ENCODE assay signal across 10 mouse cellular contexts in the genomic region with DNA sequence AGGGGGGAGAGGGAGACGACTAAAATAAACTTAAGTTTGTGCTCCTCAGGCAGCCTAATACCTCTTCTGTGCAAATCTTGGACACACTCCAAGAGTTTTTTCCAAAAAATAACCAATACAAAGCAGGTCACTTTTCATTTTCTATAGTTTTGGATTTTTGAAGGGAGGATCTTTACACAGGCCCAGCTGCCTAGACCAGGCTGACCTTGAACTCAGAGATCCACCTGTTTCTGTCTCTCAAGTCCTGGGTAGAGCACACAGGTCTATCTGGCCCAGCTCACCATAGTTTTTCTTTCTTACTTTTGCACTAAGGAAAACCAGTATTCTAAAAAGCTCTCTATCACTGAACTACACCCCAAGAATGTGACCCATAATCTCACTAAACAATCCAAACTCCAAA. TPM values are rescaled to one million over a fixed set of nuclear protein-coding genes. Genes with fewer than 3 reads are reported as not detected.
A peak's percentile ranks its signal among the peaks of the same experiment; 100 is the strongest.
DNase-seq lines count a peak whose midpoint lies in the region; ATAC-seq lines count a peak whose summit lies in the region.
"Had no signal": no experiment of that assay in that cellular context is flagged by ENCODE, and none has a peak within 500 bp of the region (broad histone marks: within the 10 kb centered on the region; RNA-seq: fewer than 3 reads in every experiment).

No protein-coding gene starts in this region.

- peaks cover 14% of the 10 kb centered on the region for H3K4me1 ChIP-seq in kidney, embryonic 14.5 days (ENCODE audit: control insufficient read depth, insufficient read depth, low read length)
- peaks cover 23% of the 10 kb centered on the region for H3K4me1 ChIP-seq in brown adipose tissue, adult 24 weeks (ENCODE audit: control insufficient read depth, insufficient read depth, insufficient read length, low read length)
- H3K4me1 ChIP-seq in hindbrain, embryonic 15.5 days (replicated peaks) = peaks cover 50% of the 10 kb centered on the region
- peaks cover 39% of the 10 kb centered on the region for H3K4me1 ChIP-seq in midbrain, embryonic 13.5 days (replicated peaks)

- H3K27me3 ChIP-seq in kidney, embryonic 14.5 days (ENCODE audit: control insufficient read depth, insufficient read depth, low read length) = no peaks in the 10 kb centered on the region
- no peaks in the 10 kb centered on the region for H3K27me3 ChIP-seq in hindbrain, embryonic 15.5 days
- H3K27me3 ChIP-seq in midbrain, embryonic 13.5 days = no peaks in the 10 kb centered on the region

- ATAC-seq in kidney, embryonic 14.5 days (ENCODE audit: low FRiP score, low TSS enrichment) = no peak
- no peak for ATAC-seq in hindbrain, embryonic 15.5 days (ENCODE audit: low FRiP score, low read depth)
- no peak for ATAC-seq in midbrain, embryonic 13.5 days
- no peak for ATAC-seq in inflammation-experienced regulatory T-cells, adult 6 months
- no peak for ATAC-seq in cerebellum, adult (ENCODE audit: insufficient number of reproducible peaks, low FRiP score, low TSS enrichment)

- 73% methylated on average over 1 of the region's 1 CpGs for WGBS in kidney, embryonic 14.5 days
- WGBS in hindbrain, embryonic 15.5 days = 56% methylated on average over 1 of the region's 1 CpGs
- WGBS in midbrain, embryonic 13.5 days = 73% methylated on average over 1 of the region's 1 CpGs

- H3K27ac ChIP-seq in kidney, embryonic 14.5 days (ENCODE audit: low read depth, low read length) = no peak overlapping the region
- H3K27ac ChIP-seq in brown adipose tissue, adult 24 weeks (replicated peaks; ENCODE audit: low read depth, low read length) = peak overlapping the region; percentile 30; the same call in 1 of the 2 replicates
- H3K27ac ChIP-seq in hindbrain, embryonic 15.5 days (replicated peaks) = no peak overlapping the region
- H3K27ac ChIP-seq in midbrain, embryonic 13.5 days = no peak overlapping the region

- H3K36me3 ChIP-seq in kidney, embryonic 14.5 days (ENCODE audit: control insufficient read depth, insufficient read depth, low read length) = 0 out of 2 replicates have a peak, but pooled peaks cover 2% of the 10 kb centered on the region
- no peaks in the 10 kb centered on the region for H3K36me3 ChIP-seq in hindbrain, embryonic 15.5 days
- no peaks in the 10 kb centered on the region for H3K36me3 ChIP-seq in midbrain, embryonic 13.5 days

- no peaks in the 10 kb centered on the region for H3K9me3 ChIP-seq in kidney, embryonic 14.5 days (ENCODE audit: control insufficient read depth, low read length)
- no peaks in the 10 kb centered on the region for H3K9me3 ChIP-seq in hindbrain, embryonic 15.5 days
- no peaks in the 10 kb centered on the region for H3K9me3 ChIP-seq in midbrain, embryonic 13.5 days

- peak overlapping the region; percentile 76; the same call in 1 of the 2 replicates for H3K4me3 ChIP-seq in kidney, embryonic 14.5 days (ENCODE audit: low read length)
- H3K4me3 ChIP-seq in brown adipose tissue, adult 24 weeks (ENCODE audit: insufficient read depth, low read depth, low read length) = peak overlapping the region; percentile 21
- peak overlapping the region; percentile 83; the same call in 1 of the 2 replicates for H3K4me3 ChIP-seq in hindbrain, embryonic 15.5 days
- H3K4me3 ChIP-seq in midbrain, embryonic 13.5 days (replicated peaks) = peak overlapping the region; percentile 70

- peak overlapping the region; percentile 90; the same call in 1 of the 2 replicates for H3K9ac ChIP-seq in kidney, embryonic 14.5 days (ENCODE audit: low read depth, low read length)
- 0 out of 2 replicates have a peak overlapping the region, but pooled peaks have one; percentile 30 for H3K9ac ChIP-seq in hindbrain, embryonic 15.5 days
- peak overlapping the region; percentile 85; the same call in 1 of the 2 replicates for H3K9ac ChIP-seq in midbrain, embryonic 13.5 days (replicated peaks)

- peak overlapping the region; percentile 60 for H3K4me2 ChIP-seq in kidney, embryonic 14.5 days (replicated peaks; ENCODE audit: low read depth, low read length)
- H3K4me2 ChIP-seq in hindbrain, embryonic 15.5 days = peak overlapping the region; percentile 83
- H3K4me2 ChIP-seq in midbrain, embryonic 13.5 days (replicated peaks) = peak overlapping the region; percentile 86

- DNase-seq in kidney, postnatal 4 days = no peak
- DNase-seq in embryo, embryonic 10 days (ENCODE audit: low spot score) = no peak
- DNase-seq: cerebellum, adult 2 months; kidney, postnatal 14 days had no signal

RNA-seq across cellular contexts. Expression of a gene that starts 2.5 kb away (rescaled TPM):
- 141 and 281 TPM in 2 replicates for polyA plus RNA-seq in kidney, embryonic 14.5 days (2014; fragmentation: Nextera tagmentation; extraction: Ambion mirVana)
- polyA plus RNA-seq in brown adipose tissue, adult 24 weeks (2012; ENCODE audit: insufficient read depth, insufficient read length, missing spikeins) = 65.6 and 120 TPM in 2 replicates
- polyA plus RNA-seq in hindbrain, embryonic 15.5 days (2015; fragmentation: Nextera tagmentation; extraction: Ambion mirVana) = 130 and 141 TPM in 2 replicates
- polyA plus RNA-seq in midbrain, embryonic 13.5 days (2015; fragmentation: Nextera tagmentation; extraction: Ambion mirVana) = 174 and 180 TPM in 2 replicates
- 100 to 1,000 TPM; 198 to 359 (median 205) TPM for polyA plus RNA-seq in inflammation-experienced regulatory T-cells, adult 6 months (2017; shearing (Covaris generic))

RNA-seq across cellular contexts. Expression of a gene that starts 36.7 kb away (rescaled TPM):
- 7.3 and 8.7 TPM in 2 replicates for polyA plus RNA-seq in kidney, embryonic 14.5 days (2014; fragmentation: Nextera tagmentation; extraction: Ambion mirVana)
- polyA plus RNA-seq in brown adipose tissue, adult 24 weeks (2012; ENCODE audit: insufficient read depth, insufficient read length, missing spikeins) = 2.1 and 3.5 TPM in 2 replicates
- polyA plus RNA-seq in hindbrain, embryonic 15.5 days (2015; fragmentation: Nextera tagmentation; extraction: Ambion mirVana) = 1.4 and 2.0 TPM in 2 replicates
- 0.55 and 1.0 TPM in 2 replicates for polyA plus RNA-seq in midbrain, embryonic 13.5 days (2015; fragmentation: Nextera tagmentation; extraction: Ambion mirVana)
- 1 to 10 TPM in 1 of 3 experiments, under 1 TPM in 2; 0.24 to 1.3 (median 0.59) TPM for polyA plus RNA-seq in inflammation-experienced regulatory T-cells, adult 6 months (2017; shearing (Covaris generic))

RNA-seq across cellular contexts. Expression of a gene that starts 52.5 kb away (rescaled TPM):
- 96.1 and 124 TPM in 2 replicates for polyA plus RNA-seq in kidney, embryonic 14.5 days (2014; fragmentation: Nextera tagmentation; extraction: Ambion mirVana)
- 8.6 and 13.5 TPM in 2 replicates for polyA plus RNA-seq in brown adipose tissue, adult 24 weeks (2012; ENCODE audit: insufficient read depth, insufficient read length, missing spikeins)
- 14.5 and 15.1 TPM in 2 replicates for polyA plus RNA-seq in hindbrain, embryonic 15.5 days (2015; fragmentation: Nextera tagmentation; extraction: Ambion mirVana)
- 10.3 and 12.9 TPM in 2 replicates for polyA plus RNA-seq in midbrain, embryonic 13.5 days (2015; fragmentation: Nextera tagmentation; extraction: Ambion mirVana)
- polyA plus RNA-seq in inflammation-experienced regulatory T-cells, adult 6 months (2017; shearing (Covaris generic)) = 10 to 100 TPM in 2 of 3 experiments, 1 to 10 TPM in 1; 8.5 to 14.5 (median 11.7) TPM

RNA-seq across cellular contexts. Expression of a gene that starts 56.1 kb away (rescaled TPM):
- polyA plus RNA-seq in kidney, embryonic 14.5 days (2014; fragmentation: Nextera tagmentation; extraction: Ambion mirVana) = 35.6 and 43.3 TPM in 2 replicates
- polyA plus RNA-seq in brown adipose tissue, adult 24 weeks (2012; ENCODE audit: insufficient read depth, insufficient read length, missing spikeins) = 27.0 and 28.4 TPM in 2 replicates
- 82.9 and 97.5 TPM in 2 replicates for polyA plus RNA-seq in hindbrain, embryonic 15.5 days (2015; fragmentation: Nextera tagmentation; extraction: Ambion mirVana)
- 64.1 and 89.5 TPM in 2 replicates for polyA plus RNA-seq in midbrain, embryonic 13.5 days (2015; fragmentation: Nextera tagmentation; extraction: Ambion mirVana)
- 1 to 10 TPM; 3.2 to 6.6 (median 5.1) TPM for polyA plus RNA-seq in inflammation-experienced regulatory T-cells, adult 6 months (2017; shearing (Covaris generic))

Comparison
In these comparisons a context has a peak if more than half of its experiments do, and no peak if none do; other contexts are left out.
1. H3K4me3 ChIP-seq: peak in every context shown above with its lines; median percentile 83 in hindbrain, embryonic 15.5 days; 76 in kidney, embryonic 14.5 days; 70 in midbrain, embryonic 13.5 days; 21 in brown adipose tissue, adult 24 weeks.
2. H3K9ac ChIP-seq: peak in every context shown above with its lines; median percentile 90 in kidney, embryonic 14.5 days; 85 in midbrain, embryonic 13.5 days; 30 in hindbrain, embryonic 15.5 days.